Comparison of ENCODE assay signal across 9 mouse cellular contexts in genomic region chr1:194739894-194740293, GRCm38 (mm10).
DNase-seq lines count a peak whose midpoint lies in the region; ATAC-seq lines count a peak whose summit lies in the region.
"Had no signal": no experiment of that assay in that cellular context is flagged by ENCODE, and none has a peak within 500 bp of the region (broad histone marks: within the 10 kb centered on the region; RNA-seq: fewer than 3 reads in every experiment).

No protein-coding gene starts in this region.

- H3K4me2 ChIP-seq in forebrain, embryonic 15.5 days (replicated peaks): no peak overlapping the region
- no peak overlapping the region for H3K4me2 ChIP-seq in forebrain, embryonic 11.5 days (ENCODE audit: low read depth, low read length, severe bottlenecking)

- H3K4me1 ChIP-seq in forebrain, embryonic 15.5 days: peaks cover 60% of the 10 kb centered on the region
- no peaks in the 10 kb centered on the region for H3K4me1 ChIP-seq in forebrain, embryonic 11.5 days (replicated peaks; ENCODE audit: control insufficient read depth, insufficient read depth, low read length)

- no peak for ATAC-seq in forebrain, embryonic 15.5 days (replicated peaks)
- no peak for ATAC-seq in forebrain, embryonic 11.5 days (replicated peaks; ENCODE audit: low FRiP score)

- 0 out of 2 replicates have a peak, but pooled peaks cover 2% of the 10 kb centered on the region for H3K36me3 ChIP-seq in forebrain, embryonic 15.5 days
- no peaks in the 10 kb centered on the region for H3K36me3 ChIP-seq in forebrain, embryonic 11.5 days (ENCODE audit: control insufficient read depth, insufficient read depth, low read length)

- no peaks in the 10 kb centered on the region for H3K9me3 ChIP-seq in forebrain, embryonic 15.5 days
- H3K9me3 ChIP-seq in forebrain, embryonic 11.5 days (ENCODE audit: control insufficient read depth, low read length): no peaks in the 10 kb centered on the region

- intact Hi-C loops in heart, postnatal 25 days (cut with DNase I): no loop called here

- H3K27me3 ChIP-seq in forebrain, embryonic 15.5 days: no peaks in the 10 kb centered on the region
- H3K27me3 ChIP-seq in forebrain, embryonic 11.5 days (ENCODE audit: control insufficient read depth, insufficient read depth, low read length): no peaks in the 10 kb centered on the region

- H3K9ac ChIP-seq in forebrain, embryonic 15.5 days (replicated peaks): no peak overlapping the region
- H3K9ac ChIP-seq in forebrain, embryonic 11.5 days (ENCODE audit: low read length): no peak overlapping the region

- DNase-seq in forebrain, embryonic 11.5 days (ENCODE audit: low spot score): no peak
- peak; percentile 32 to 43 for DNase-seq in cerebellum, postnatal 36 days
- DNase-seq in heart, postnatal 25 days (ENCODE audit: low spot score): peak; percentile 15
- DNase-seq in lung, postnatal 4 days: peak; percentile 28 to 67
- DNase-seq in ovary, postnatal 36 days (ENCODE audit: low spot score): no peak
- DNase-seq in spleen, postnatal 14 days (ENCODE audit: low spot score in 2 of 2): no peak
- no peak for DNase-seq in urinary bladder, postnatal 4 days (ENCODE audit: low spot score in 2 of 2)
- DNase-seq: kidney, adult 8-10 months had no signal

- no peak overlapping the region for H3K4me3 ChIP-seq in forebrain, embryonic 15.5 days
- no peak overlapping the region for H3K4me3 ChIP-seq in forebrain, embryonic 11.5 days (ENCODE audit: low read depth, low read length)

- H3K27ac ChIP-seq in forebrain, embryonic 15.5 days (replicated peaks): peak overlapping the region; percentile 56
- H3K27ac ChIP-seq in forebrain, embryonic 11.5 days (ENCODE audit: low read depth, low read length): no peak overlapping the region

Comparison
In these comparisons a context has a peak if more than half of its experiments do, and no peak if none do; other contexts are left out.
1. DNase-seq: peak in cerebellum, postnatal 36 days (2 of 2), heart, postnatal 25 days (single experiment) and lung, postnatal 4 days (2 of 2); none in forebrain, embryonic 11.5 days (single experiment), ovary, postnatal 36 days (single experiment), spleen, postnatal 14 days (0 of 2) and urinary bladder, postnatal 4 days (0 of 2).